Mouse (Mus musculus) thymus, postnatal 25 days (tissue): ENCODE measurements at regions not wholly inside any gene's neighbourhood (a gene's known extent, or its start where the extent isn't known, plus 50 kb on each side); places are given as distances from the start of the nearest gene placed in this dataset.
"Not testable (repeated sequence)": the region's sequence is repeated elsewhere in the genome, so short reads cannot be mapped to it uniquely, and the experiment has no call there.

Experiments
- DNase-seq: peaks from one replicate; pipeline ENCODE4 v3.0.0; 2022

DNA sequence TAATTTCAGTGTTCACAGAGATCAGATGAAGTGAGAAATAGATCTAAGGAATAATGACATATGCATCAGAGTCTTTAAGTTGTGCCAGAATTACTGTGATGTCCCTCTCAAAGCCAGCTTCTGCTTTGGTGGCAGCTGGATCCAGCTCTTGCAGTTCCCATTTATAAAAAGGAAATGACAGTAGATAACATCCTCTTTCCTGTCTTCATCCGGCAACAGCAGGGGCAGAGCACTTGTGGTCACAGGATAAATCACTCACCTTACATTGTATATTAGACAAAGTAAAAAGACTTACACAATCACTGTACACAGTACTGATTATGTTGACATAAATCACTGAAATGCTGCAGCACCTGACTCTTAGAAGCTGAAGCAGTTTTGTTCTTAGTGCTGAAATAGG is 1214.2 kb downstream of the Adam6a start:
- DNase-seq, result not testable (repeated sequence)

DNA sequence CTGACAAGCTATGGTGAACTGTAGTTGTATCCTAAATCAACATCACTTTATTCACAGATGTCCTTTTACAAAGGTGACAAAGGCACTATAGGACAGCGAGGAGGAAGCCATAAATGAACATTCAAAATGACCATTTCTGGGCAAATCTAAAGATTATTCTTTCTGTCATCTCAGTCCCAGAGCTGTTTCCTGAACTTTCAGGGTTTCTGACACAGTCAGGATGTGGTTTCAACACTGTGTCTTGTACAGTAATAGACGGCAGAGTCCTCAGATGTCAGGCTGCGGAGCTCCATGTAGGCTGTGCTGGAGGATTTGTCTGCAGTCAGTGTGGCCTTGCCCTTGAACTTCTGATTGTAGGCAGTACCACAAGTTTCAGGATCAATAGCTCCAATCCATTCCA is 1220.5 kb downstream of the Adam6a start:
- DNase-seq, result not testable (repeated sequence)

DNA sequence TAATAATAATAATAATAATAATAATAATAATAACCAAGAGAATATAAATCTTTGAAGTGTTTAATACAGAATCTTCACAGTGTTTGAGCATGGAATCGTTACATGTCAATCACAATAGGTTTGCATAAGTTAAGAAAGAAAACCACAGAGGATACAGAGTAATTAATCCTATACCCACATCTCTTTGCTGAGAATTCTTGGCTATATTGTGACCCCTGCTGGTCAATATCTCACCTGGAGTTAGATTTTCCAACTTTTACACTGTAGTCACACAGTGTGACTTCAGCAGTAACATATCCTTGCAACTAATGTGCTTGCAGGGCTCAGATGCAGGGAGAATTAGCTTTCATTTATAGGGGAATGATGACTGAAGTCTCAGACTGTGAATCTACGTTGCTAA is 1231.7 kb downstream of the Adam6a start:
- not testable (repeated sequence) for DNase-seq

DNA sequence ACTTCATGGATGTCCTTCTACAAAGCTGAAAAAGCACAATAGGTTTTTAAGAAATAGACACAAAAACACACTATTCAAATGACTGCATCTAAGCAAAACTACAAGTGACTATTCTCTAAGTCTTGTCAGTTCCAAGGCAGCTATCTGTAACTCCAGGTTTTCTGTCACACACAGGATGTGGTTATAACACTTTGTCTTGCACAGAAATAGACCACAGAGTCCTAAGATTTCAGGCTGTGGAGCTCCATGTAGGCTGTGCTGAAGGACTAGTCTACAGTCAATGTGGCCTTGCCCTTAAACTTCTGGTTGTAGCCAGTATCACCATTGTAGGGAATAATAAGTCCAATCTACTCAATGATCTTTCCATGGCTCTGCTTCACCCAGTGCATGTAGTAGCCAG is 1243.1 kb upstream of the Zfp386 start:
- DNase-seq, result peak; percentile 17

DNA sequence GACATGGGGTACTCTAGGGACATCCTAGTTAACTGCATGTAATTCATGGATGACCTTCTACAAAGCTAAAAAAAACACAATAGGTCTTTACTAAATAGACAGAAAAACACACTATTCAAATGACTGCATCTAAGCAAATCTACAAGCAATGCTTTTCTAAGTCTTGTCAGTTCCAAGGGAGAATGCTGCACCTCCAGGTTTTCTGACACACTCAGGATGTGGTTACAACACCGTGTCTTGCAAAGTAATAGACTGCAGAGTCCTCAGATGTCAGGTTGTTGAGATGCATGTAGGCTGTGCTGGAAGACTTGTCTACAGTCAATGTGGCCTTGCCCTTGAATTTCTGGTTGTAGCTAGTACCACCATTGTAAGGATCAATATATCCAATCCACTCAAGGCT is 1238.3 kb upstream of the Zfp386 start:
- no peak for DNase-seq

DNA sequence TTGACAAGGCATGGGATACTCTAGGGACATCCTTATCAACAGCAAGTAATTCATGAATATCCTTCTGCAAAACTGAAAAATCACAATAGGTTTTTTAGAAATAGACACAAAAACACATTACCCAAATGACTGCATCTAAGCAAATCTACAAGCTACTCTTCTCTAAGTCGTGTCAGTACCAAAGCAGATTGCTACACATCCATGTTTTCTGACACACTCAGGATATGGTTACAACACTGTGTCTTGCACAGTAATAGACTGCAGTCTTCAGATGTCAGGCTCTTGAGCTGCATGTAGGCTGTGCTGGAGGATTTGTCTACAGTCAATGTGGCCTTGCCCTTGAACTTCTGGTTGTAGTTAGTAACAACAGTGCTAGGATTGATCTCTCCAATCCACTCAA is 1230.7 kb upstream of the Zfp386 start:
- not testable (repeated sequence) for DNase-seq

DNA sequence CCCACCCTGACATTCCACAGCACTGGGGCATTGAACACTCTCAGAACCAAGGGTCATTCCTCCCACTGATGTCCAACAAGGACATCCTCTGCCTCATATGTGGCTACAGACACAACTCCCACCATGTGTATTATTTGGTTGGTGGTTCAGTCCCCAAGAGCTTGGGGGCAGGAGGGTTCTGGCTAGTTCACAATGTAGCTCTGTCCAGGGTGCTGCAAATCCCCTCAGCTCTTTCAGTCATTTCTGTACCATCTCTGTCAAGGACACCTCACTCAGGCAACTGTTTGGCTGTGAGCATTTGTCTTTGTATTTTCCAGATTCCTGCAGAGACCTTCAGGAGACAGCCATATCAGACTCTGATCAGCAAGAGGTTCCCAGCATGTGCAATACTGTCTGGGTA is 1214.6 kb upstream of the Zfp386 start:
- DNase-seq, result no peak
